Mouse (Mus musculus): ENCODE results near the gene Mrps23. TPM values are rescaled to one million over a fixed set of nuclear protein-coding genes. Genes with fewer than 3 reads are reported as not detected.
"Not testable (repeated sequence)": the region's sequence is repeated elsewhere in the genome, so short reads cannot be mapped to it uniquely, and the experiment has no call there.

Gene Mrps23
- total and polyA plus RNA-seq, 3 experiments: 41.2 to 268 (median 106) TPM

DNA sequence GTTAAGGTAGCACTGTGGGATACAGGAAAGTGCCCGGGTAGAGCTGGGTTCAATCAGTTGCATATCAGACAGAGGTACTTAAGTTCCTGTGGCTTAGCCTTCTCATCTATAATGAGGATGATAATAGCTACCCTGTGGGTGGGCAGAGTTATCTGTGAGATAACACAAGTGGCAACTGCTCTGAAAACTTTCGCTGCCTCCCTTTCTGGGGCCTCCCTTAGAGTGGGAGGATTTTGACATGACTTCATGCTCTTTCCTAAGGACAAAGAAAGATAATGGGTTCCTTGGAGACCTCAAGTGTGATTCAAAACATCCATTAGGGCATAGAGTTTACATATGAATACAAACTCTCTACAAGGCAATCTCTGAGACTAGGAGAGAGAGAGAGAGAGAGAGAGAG, 2.1 kb upstream of the Mrps23 start:
- ATAC-seq (ENCODE audit: extremely low read depth, insufficient number of reproducible peaks, low FRiP score, poor library complexity, severe bottlenecking) (peak; percentile 23), DNase-seq (ENCODE audit: low spot score) (no peak)
- H3K9me3 ChIP-seq (replicated peaks): no peaks in the 10 kb centered on the region
- H3K4me3 ChIP-seq (ENCODE audit: low read depth, low read length): no peak overlapping the region
- H3K36me3 ChIP-seq (replicated peaks): peaks cover 9% of the 10 kb centered on the region
- H3K27me3 ChIP-seq (ENCODE audit: insufficient read depth, low read length): peaks cover 27% of the 10 kb centered on the region
- H3K4me1 ChIP-seq (ENCODE audit: insufficient read depth, low read depth, low read length): peaks cover 54% of the 10 kb centered on the region
- 0 out of 2 replicates have a peak, but pooled peaks have one; percentile 18 for TF ChIP-seq TAL1 (conservative IDR thresholded peaks at IDR 0.05; ENCODE audit: low read depth, low read length)
- no peak for TF ChIP-seq GATA1 (IDR thresholded peaks at IDR 0.05; ENCODE audit: borderline replicate concordance, low read length)

GRCm38 (mm10) chr11:88204593-88205368, 593 bp downstream of the Mrps23 start:
- peak overlapping the region; percentile 99 for H3K4me3 ChIP-seq (ENCODE audit: low read depth, low read length)
- DNase-seq (ENCODE audit: low spot score) (no peak), ATAC-seq (ENCODE audit: extremely low read depth, insufficient number of reproducible peaks, low FRiP score, poor library complexity, severe bottlenecking) (no peak)
- peaks cover 55% of the 10 kb centered on the region for H3K4me1 ChIP-seq (ENCODE audit: insufficient read depth, low read depth, low read length)
- H3K27me3 ChIP-seq (ENCODE audit: insufficient read depth, low read length): peaks cover 10% of the 10 kb centered on the region
- H3K9me3 ChIP-seq (replicated peaks): no peaks in the 10 kb centered on the region
- peaks cover 36% of the 10 kb centered on the region for H3K36me3 ChIP-seq (replicated peaks)
- TF ChIP-seq POLR2AphosphoS5 (IDR thresholded peaks at IDR 0.05; ENCODE audit: insufficient replicate concordance, low read depth, low read length): no peak
- no peak for TF ChIP-seq GATA2 (IDR thresholded peaks at IDR 0.05; ENCODE audit: borderline replicate concordance, low read depth, low read length)
- TF ChIP-seq GATA1 (IDR thresholded peaks at IDR 0.05; ENCODE audit: borderline replicate concordance, low read length): no peak
- TF ChIP-seq CTCF (IDR thresholded peaks at IDR 0.05; ENCODE audit: low read depth, low read length): no peak
- TF ChIP-seq TAL1 (conservative IDR thresholded peaks at IDR 0.05; ENCODE audit: low read depth, low read length): no peak

DNA sequence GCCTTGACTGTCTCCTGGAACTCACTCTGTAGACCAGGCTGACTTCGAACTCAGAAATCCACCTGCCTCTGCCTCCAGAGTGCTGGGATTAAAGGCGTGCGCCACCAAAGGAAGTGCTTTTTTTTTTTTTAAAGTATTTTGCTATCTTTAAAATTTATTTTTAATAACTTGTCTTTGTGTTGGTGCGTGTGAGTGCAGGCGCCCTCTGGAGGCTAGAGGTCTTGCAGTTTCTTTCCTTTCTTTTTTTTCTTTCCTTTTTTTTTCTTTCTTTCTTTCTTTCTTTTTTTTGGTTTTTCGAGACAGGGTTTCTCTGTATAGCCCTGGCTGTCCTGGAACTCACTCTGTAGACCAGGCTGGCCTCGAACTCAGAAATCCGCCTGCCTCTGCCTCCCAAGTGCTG, 2.4 kb downstream of the Mrps23 start:
- H3K27me3 ChIP-seq (ENCODE audit: insufficient read depth, low read length); ATAC-seq (ENCODE audit: extremely low read depth, insufficient number of reproducible peaks, low FRiP score, poor library complexity, severe bottlenecking); DNase-seq (ENCODE audit: low spot score); H3K9me3 ChIP-seq (replicated peaks); H3K4me3 ChIP-seq (ENCODE audit: low read depth, low read length): not testable (repeated sequence)
- H3K36me3 ChIP-seq (replicated peaks): peaks cover 54% of the 10 kb centered on the region
- peaks cover 42% of the 10 kb centered on the region for H3K4me1 ChIP-seq (ENCODE audit: insufficient read depth, low read depth, low read length)

DNA sequence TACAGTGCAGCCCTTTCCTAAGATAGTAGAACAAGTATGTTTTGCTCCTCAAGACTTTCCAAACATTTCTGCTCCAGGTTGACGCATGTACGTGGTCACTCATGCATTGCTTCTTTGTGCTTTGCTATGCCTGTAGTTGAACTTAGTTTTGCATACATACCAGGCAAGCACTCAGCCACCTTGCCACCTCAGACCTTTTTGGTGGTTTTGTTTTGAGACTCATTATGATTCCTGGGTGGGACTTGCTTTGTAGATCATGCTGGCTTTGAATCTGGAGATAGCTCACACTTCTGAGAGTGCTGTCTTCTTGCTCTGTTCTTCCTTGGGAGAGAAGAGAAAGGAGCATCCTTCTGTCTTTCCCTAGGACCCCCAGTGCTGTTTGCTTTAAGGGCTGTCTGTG, 3.5 kb downstream of the Mrps23 start:
- no peak overlapping the region for H3K4me3 ChIP-seq (ENCODE audit: low read depth, low read length)
- ATAC-seq (ENCODE audit: extremely low read depth, insufficient number of reproducible peaks, low FRiP score, poor library complexity, severe bottlenecking): no peak
- H3K36me3 ChIP-seq (replicated peaks): peaks cover 65% of the 10 kb centered on the region
- no peaks in the 10 kb centered on the region for H3K27me3 ChIP-seq (ENCODE audit: insufficient read depth, low read length)
- no peak for DNase-seq (ENCODE audit: low spot score)
- H3K9me3 ChIP-seq (replicated peaks): no peaks in the 10 kb centered on the region
- peaks cover 38% of the 10 kb centered on the region for H3K4me1 ChIP-seq (ENCODE audit: insufficient read depth, low read depth, low read length)
- no peak for TF ChIP-seq TAL1 (conservative IDR thresholded peaks at IDR 0.05; ENCODE audit: low read depth, low read length)
- no peak for TF ChIP-seq POLR2AphosphoS5 (IDR thresholded peaks at IDR 0.05; ENCODE audit: insufficient replicate concordance, low read depth, low read length)
- TF ChIP-seq GATA1 (IDR thresholded peaks at IDR 0.05; ENCODE audit: borderline replicate concordance, low read length): no peak
- TF ChIP-seq CTCF (IDR thresholded peaks at IDR 0.05; ENCODE audit: low read depth, low read length): no peak
- no peak for TF ChIP-seq GATA2 (IDR thresholded peaks at IDR 0.05; ENCODE audit: borderline replicate concordance, low read depth, low read length)

GRCm38 (mm10) chr11:88211824-88212582, 7.8 kb downstream of the Mrps23 start:
- ATAC-seq (ENCODE audit: extremely low read depth, insufficient number of reproducible peaks, low FRiP score, poor library complexity, severe bottlenecking) (no peak), DNase-seq (ENCODE audit: low spot score) (no peak)
- peaks cover 56% of the 10 kb centered on the region for H3K36me3 ChIP-seq (replicated peaks)
- no peaks in the 10 kb centered on the region for H3K9me3 ChIP-seq (replicated peaks)
- no peak overlapping the region for H3K4me3 ChIP-seq (ENCODE audit: low read depth, low read length)
- peaks cover 11% of the 10 kb centered on the region for H3K4me1 ChIP-seq (ENCODE audit: insufficient read depth, low read depth, low read length)
- H3K27me3 ChIP-seq (ENCODE audit: insufficient read depth, low read length): peaks cover 18% of the 10 kb centered on the region
- TF ChIP-seq GATA1 (IDR thresholded peaks at IDR 0.05; ENCODE audit: borderline replicate concordance, low read length): no peak
- TF ChIP-seq CTCF (IDR thresholded peaks at IDR 0.05; ENCODE audit: low read depth, low read length): no peak
- no peak for TF ChIP-seq TAL1 (conservative IDR thresholded peaks at IDR 0.05; ENCODE audit: low read depth, low read length)
- no peak for TF ChIP-seq GATA2 (IDR thresholded peaks at IDR 0.05; ENCODE audit: borderline replicate concordance, low read depth, low read length)
- TF ChIP-seq POLR2AphosphoS5 (IDR thresholded peaks at IDR 0.05; ENCODE audit: insufficient replicate concordance, low read depth, low read length): no peak

DNA sequence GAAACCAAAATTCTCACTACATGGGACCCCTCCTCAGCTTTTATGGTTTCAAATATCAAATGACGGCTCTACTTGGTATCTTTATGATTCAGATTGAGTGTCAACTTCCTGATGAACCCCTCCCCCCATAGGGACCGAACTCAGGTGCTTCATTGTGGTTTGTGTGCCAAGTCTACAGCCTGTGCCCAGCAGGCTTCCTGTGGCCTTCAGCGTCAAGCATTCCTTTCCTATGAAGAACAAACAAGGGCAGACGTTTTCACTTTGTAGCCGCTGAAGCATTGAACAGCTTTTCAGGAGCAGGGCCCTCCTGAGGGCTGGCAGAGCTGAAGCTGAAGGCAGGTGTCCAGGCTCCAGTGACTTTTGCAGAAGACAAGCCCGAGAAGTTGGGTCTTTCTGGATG, 9.6 kb downstream of the Mrps23 start:
- TF ChIP-seq GATA2 (IDR thresholded peaks at IDR 0.05; ENCODE audit: borderline replicate concordance, low read depth, low read length): no peak
- no peak for TF ChIP-seq TAL1 (conservative IDR thresholded peaks at IDR 0.05; ENCODE audit: low read depth, low read length)
- no peak for TF ChIP-seq POLR2AphosphoS5 (IDR thresholded peaks at IDR 0.05; ENCODE audit: insufficient replicate concordance, low read depth, low read length)
- no peak for TF ChIP-seq GATA1 (IDR thresholded peaks at IDR 0.05; ENCODE audit: borderline replicate concordance, low read length)
- H3K27me3 ChIP-seq (ENCODE audit: insufficient read depth, low read length): peaks cover 29% of the 10 kb centered on the region
- DNase-seq (ENCODE audit: low spot score) (no peak), ATAC-seq (ENCODE audit: extremely low read depth, insufficient number of reproducible peaks, low FRiP score, poor library complexity, severe bottlenecking) (no peak)
- H3K4me1 ChIP-seq (ENCODE audit: insufficient read depth, low read depth, low read length): peaks cover 6% of the 10 kb centered on the region; the same call in 1 of the 2 replicates
- H3K36me3 ChIP-seq (replicated peaks): peaks cover 39% of the 10 kb centered on the region
- H3K9me3 ChIP-seq (replicated peaks): no peaks in the 10 kb centered on the region
- no peak overlapping the region for H3K4me3 ChIP-seq (ENCODE audit: low read depth, low read length)
